Mouse (Mus musculus): Measurements from ENCODE around the gene Rpain. TPM values are rescaled to one million over a fixed set of nuclear protein-coding genes. Genes with fewer than 3 reads are reported as not detected.

The Rpain gene
- 73.8 and 77.4 TPM in 2 replicates for polyA plus RNA-seq (2014; fragmentation: Nextera tagmentation; extraction: Ambion mirVana)

- peak; percentile 98 for ATAC-seq (ENCODE audit: low FRiP score)
- Histone ChIP-seq H3K4me3 (ENCODE audit: low read depth, low read length) (peak within 1 kb of the TSS; percentile 96), H3K27me3 (ENCODE audit: control insufficient read depth, insufficient read depth, low read length) (no peaks in the 10 kb centered on the region), H3K4me1 (replicated peaks; ENCODE audit: control insufficient read depth, insufficient read depth, low read length) (peaks cover 2% of the 10 kb centered on the region; the same call in 1 of the 2 replicates), H3K9ac (ENCODE audit: low read depth, low read length) (peak within 1 kb of the TSS; percentile 95), H3K4me2 (replicated peaks; ENCODE audit: low read depth, low read length) (peak within 1 kb of the TSS; percentile 82), H3K9me3 (ENCODE audit: control insufficient read depth, low read length) (no peaks in the 10 kb centered on the region), H3K27ac (ENCODE audit: low read depth, low read length) (peak within 1 kb of the TSS; percentile 82), H3K36me3 (ENCODE audit: control insufficient read depth, insufficient read depth, low read length) (0 out of 2 replicates have a peak, but pooled peaks cover 2% of the 10 kb centered on the region)
- peak; percentile 92 for DNase-seq (ENCODE audit: low spot score)
- WGBS: under 1% methylated on average over 43 of the region's 43 CpGs
These were observed at the start of gene Rpain, which contains the start of gene Nup88 for GRCm38 (mm10) chr11:70969821-70970559. TSS of gene Rpain (plus strand) at chr11:70970213. TSS of gene Nup88 (minus strand) at chr11:70969973.

GRCm38 (mm10) chr11:70931461-70931860, 38.6 kb upstream of the Rpain start:
- 88% methylated on average over 5 of the region's 5 CpGs for WGBS
- ATAC-seq (ENCODE audit: low FRiP score): no peak

GRCm38 (mm10) chr11:70935316-70935715, 34.7 kb upstream of the Rpain start:
- ATAC-seq (ENCODE audit: low FRiP score) (no peak), DNase-seq (ENCODE audit: low spot score) (no peak)
- no peak overlapping the region for H3K4me3 ChIP-seq (ENCODE audit: low read depth, low read length)
- H3K9me3 ChIP-seq (ENCODE audit: control insufficient read depth, low read length): no peaks in the 10 kb centered on the region
- H3K27me3 ChIP-seq (ENCODE audit: control insufficient read depth, insufficient read depth, low read length): no peaks in the 10 kb centered on the region
- no peak overlapping the region for H3K4me2 ChIP-seq (replicated peaks; ENCODE audit: low read depth, low read length)
- no peaks in the 10 kb centered on the region for H3K4me1 ChIP-seq (replicated peaks; ENCODE audit: control insufficient read depth, insufficient read depth, low read length)
- 92% methylated on average over 7 of the region's 7 CpGs for WGBS
- H3K27ac ChIP-seq (ENCODE audit: low read depth, low read length): no peak overlapping the region
- H3K9ac ChIP-seq (ENCODE audit: low read depth, low read length): no peak overlapping the region
- H3K36me3 ChIP-seq (ENCODE audit: control insufficient read depth, insufficient read depth, low read length): no peaks in the 10 kb centered on the region

More at GRCm38 (mm10) chr11:70931461-70931860, 38.6 kb upstream of the Rpain start:
- DNase-seq (ENCODE audit: low spot score): no peak
- no peaks in the 10 kb centered on the region for H3K4me1 ChIP-seq (replicated peaks; ENCODE audit: control insufficient read depth, insufficient read depth, low read length)
- no peaks in the 10 kb centered on the region for H3K9me3 ChIP-seq (ENCODE audit: control insufficient read depth, low read length)
- H3K4me2 ChIP-seq (replicated peaks; ENCODE audit: low read depth, low read length): no peak overlapping the region
- H3K27me3 ChIP-seq (ENCODE audit: control insufficient read depth, insufficient read depth, low read length): no peaks in the 10 kb centered on the region
- H3K27ac ChIP-seq (ENCODE audit: low read depth, low read length): no peak overlapping the region
- H3K36me3 ChIP-seq (ENCODE audit: control insufficient read depth, insufficient read depth, low read length): no peaks in the 10 kb centered on the region
- no peak overlapping the region for H3K9ac ChIP-seq (ENCODE audit: low read depth, low read length)
- H3K4me3 ChIP-seq (ENCODE audit: low read depth, low read length): no peak overlapping the region

GRCm38 (mm10) chr11:70942596-70942995, 27.4 kb upstream of the Rpain start:
- Histone ChIP-seq H3K9me3 (ENCODE audit: control insufficient read depth, low read length) (no peaks in the 10 kb centered on the region), H3K9ac (ENCODE audit: low read depth, low read length) (no peak overlapping the region), H3K27me3 (ENCODE audit: control insufficient read depth, insufficient read depth, low read length) (no peaks in the 10 kb centered on the region), H3K4me3 (ENCODE audit: low read depth, low read length) (no peak overlapping the region), H3K4me2 (replicated peaks; ENCODE audit: low read depth, low read length) (no peak overlapping the region), H3K36me3 (ENCODE audit: control insufficient read depth, insufficient read depth, low read length) (peaks cover 7% of the 10 kb centered on the region; the same call in 1 of the 2 replicates), H3K27ac (ENCODE audit: low read depth, low read length) (no peak overlapping the region), H3K4me1 (replicated peaks; ENCODE audit: control insufficient read depth, insufficient read depth, low read length) (no peaks in the 10 kb centered on the region)
- 84% methylated on average over 1 of the region's 1 CpGs for WGBS
- DNase-seq (ENCODE audit: low spot score) (no peak), ATAC-seq (ENCODE audit: low FRiP score) (no peak)

GRCm38 (mm10) chr11:70943651-70944050, 26.4 kb upstream of the Rpain start:
- H3K9ac ChIP-seq (ENCODE audit: low read depth, low read length): no peak overlapping the region
- no peaks in the 10 kb centered on the region for H3K27me3 ChIP-seq (ENCODE audit: control insufficient read depth, insufficient read depth, low read length)
- H3K4me2 ChIP-seq (replicated peaks; ENCODE audit: low read depth, low read length): no peak overlapping the region
- WGBS: 95% methylated on average over 7 of the region's 7 CpGs
- no peaks in the 10 kb centered on the region for H3K4me1 ChIP-seq (replicated peaks; ENCODE audit: control insufficient read depth, insufficient read depth, low read length)
- no peak overlapping the region for H3K4me3 ChIP-seq (ENCODE audit: low read depth, low read length)
- DNase-seq (ENCODE audit: low spot score) (no peak), ATAC-seq (ENCODE audit: low FRiP score) (no peak)
- no peaks in the 10 kb centered on the region for H3K9me3 ChIP-seq (ENCODE audit: control insufficient read depth, low read length)
- no peak overlapping the region for H3K27ac ChIP-seq (ENCODE audit: low read depth, low read length)
- peaks cover 7% of the 10 kb centered on the region; the same call in 1 of the 2 replicates for H3K36me3 ChIP-seq (ENCODE audit: control insufficient read depth, insufficient read depth, low read length)

GRCm38 (mm10) chr11:70944935-70945817, 24.8 kb upstream of the Rpain start:
- DNase-seq (ENCODE audit: low spot score): no peak
- Histone ChIP-seq H3K9me3 (ENCODE audit: control insufficient read depth, low read length) (no peaks in the 10 kb centered on the region), H3K9ac (ENCODE audit: low read depth, low read length) (no peak overlapping the region), H3K27me3 (ENCODE audit: control insufficient read depth, insufficient read depth, low read length) (no peaks in the 10 kb centered on the region), H3K4me2 (replicated peaks; ENCODE audit: low read depth, low read length) (no peak overlapping the region), H3K4me1 (replicated peaks; ENCODE audit: control insufficient read depth, insufficient read depth, low read length) (no peaks in the 10 kb centered on the region), H3K27ac (ENCODE audit: low read depth, low read length) (no peak overlapping the region), H3K4me3 (ENCODE audit: low read depth, low read length) (no peak overlapping the region), H3K36me3 (ENCODE audit: control insufficient read depth, insufficient read depth, low read length) (peaks cover 11% of the 10 kb centered on the region)
- WGBS: 95% methylated on average over 4 of the region's 4 CpGs
- no peak for ATAC-seq (ENCODE audit: low FRiP score)

- peaks cover 17% of the 10 kb centered on the region; the same call in 1 of the 2 replicates for H3K36me3 ChIP-seq (ENCODE audit: control insufficient read depth, insufficient read depth, low read length)
- no peak overlapping the region for H3K4me3 ChIP-seq (ENCODE audit: low read depth, low read length)
- no peaks in the 10 kb centered on the region for H3K27me3 ChIP-seq (ENCODE audit: control insufficient read depth, insufficient read depth, low read length)
- H3K9me3 ChIP-seq (ENCODE audit: control insufficient read depth, low read length): no peaks in the 10 kb centered on the region
- H3K27ac ChIP-seq (ENCODE audit: low read depth, low read length): no peak overlapping the region
- no peaks in the 10 kb centered on the region for H3K4me1 ChIP-seq (replicated peaks; ENCODE audit: control insufficient read depth, insufficient read depth, low read length)
- DNase-seq (ENCODE audit: low spot score) (no peak), ATAC-seq (ENCODE audit: low FRiP score) (no peak)
- no peak overlapping the region for H3K9ac ChIP-seq (ENCODE audit: low read depth, low read length)
- 96% methylated on average over 4 of the region's 4 CpGs for WGBS
- H3K4me2 ChIP-seq (replicated peaks; ENCODE audit: low read depth, low read length): no peak overlapping the region
These were observed 15.3 kb upstream of the Rpain start for GRCm38 (mm10) chr11:70954711-70955110.

- Histone ChIP-seq H3K36me3 (ENCODE audit: control insufficient read depth, insufficient read depth, low read length) (peaks cover 21% of the 10 kb centered on the region; the same call in 1 of the 2 replicates), H3K9ac (ENCODE audit: low read depth, low read length) (no peak overlapping the region), H3K4me1 (replicated peaks; ENCODE audit: control insufficient read depth, insufficient read depth, low read length) (no peaks in the 10 kb centered on the region), H3K27me3 (ENCODE audit: control insufficient read depth, insufficient read depth, low read length) (no peaks in the 10 kb centered on the region), H3K4me2 (replicated peaks; ENCODE audit: low read depth, low read length) (no peak overlapping the region), H3K27ac (ENCODE audit: low read depth, low read length) (no peak overlapping the region), H3K4me3 (ENCODE audit: low read depth, low read length) (no peak overlapping the region), H3K9me3 (ENCODE audit: control insufficient read depth, low read length) (no peaks in the 10 kb centered on the region)
- ATAC-seq (ENCODE audit: low FRiP score): no peak
- WGBS: 91% methylated on average over 5 of the region's 5 CpGs
- no peak for DNase-seq (ENCODE audit: low spot score)
These were observed 9.0 kb upstream of the Rpain start for GRCm38 (mm10) chr11:70960786-70961554.

Data from hindbrain, embryonic 11.5 days (tissue).